Mouse (Mus musculus) neural tube, embryonic 11.5 days (tissue): ENCODE data around the gene Slc2a4. TPM values are rescaled to one million over a fixed set of nuclear protein-coding genes. Genes with fewer than 3 reads are reported as not detected.
A peak's percentile ranks its signal among the peaks of the same experiment; 100 is the strongest.

Experiments
- ATAC-seq: fragments of 200-750 bp; cut with Nextera tagmentation; 2 replicates; pipeline ENCODE4 v1.8.0; 2017; ENCODE audit warnings: moderate number of reproducible peaks, mild to moderate bottlenecking, moderate TSS enrichment, moderate library complexity; ENCODE audit not compliant: insufficient read depth, low FRiP score, low TSS enrichment
- DNase-seq: peaks from one replicate; pipeline ENCODE4 v3.0.0-alpha.2; 2015; ENCODE audit warnings: low spot score
- H3K27ac ChIP-seq: fragments of 300-500 bp; sonication (generic); 2 replicates; pipeline ENCODE4 v1.5.1; 2014; ENCODE audit warnings: low read depth, mild to moderate bottlenecking, low read length
- H3K27me3 ChIP-seq: fragments of 300-500 bp; sonication (generic); 2 replicates; pipeline ENCODE4 v1.6.1; 2014; ENCODE audit warnings: mild to moderate bottlenecking, low read length, mixed read lengths; ENCODE audit not compliant: control insufficient read depth, insufficient read depth
- H3K36me3 ChIP-seq: fragments of 300-500 bp; sonication (generic); 2 replicates; pipeline ENCODE4 v1.6.1; 2014; ENCODE audit warnings: mild to moderate bottlenecking, low read length, moderate library complexity, mixed read lengths; ENCODE audit not compliant: control insufficient read depth, insufficient read depth
- H3K4me1 ChIP-seq: fragments of 300-500 bp; sonication (generic); 2 replicates; pipeline ENCODE4 v1.6.1; 2014; ENCODE audit warnings: low read length, mixed read lengths; ENCODE audit not compliant: control insufficient read depth, insufficient read depth
- H3K4me2 ChIP-seq: fragments of 300-500 bp; sonication (generic); 2 replicates; pipeline ENCODE4 v1.6.1; 2014; ENCODE audit warnings: low read depth, mild to moderate bottlenecking, moderate library complexity
- H3K4me3 ChIP-seq: fragments of 300-500 bp; sonication (generic); 2 replicates; pipeline ENCODE4 v1.5.1; 2014; ENCODE audit warnings: low read depth, low read length
- H3K9ac ChIP-seq: fragments of 300-500 bp; sonication (generic); 2 replicates; pipeline ENCODE4 v1.6.1; 2014; ENCODE audit warnings: mild to moderate bottlenecking, low read length
- H3K9me3 ChIP-seq: fragments of 300-500 bp; sonication (generic); 2 replicates; pipeline ENCODE4 v1.6.1; 2016; ENCODE audit warnings: low read length; ENCODE audit not compliant: control insufficient read depth
- WGBS: fragments of 180-500 bp; shearing (Covaris S2); extraction: QIAGEN DNeasy Blood & Tissue Kit; methylation state at CpG from one replicate; pipeline ENCODE4 v1.1.7; 2014; 5-methylcytosine and 5-hydroxymethylcytosine counted together
- polyA plus RNA-seq: library from polyadenylated mRNA; unstranded; fragments of >200 nt; fragmentation: Nextera tagmentation; extraction: Ambion mirVana; gene quantifications from 2 replicates; pipeline ENCODE4 v1.2.1, GENCODE M21; 2014

The Slc2a4 gene
- polyA plus RNA-seq, 1 experiment from 2014 or later: 11.4 TPM

GRCm38 (mm10) chr11:69910177-69910576 is 37.8 kb downstream of the Slc2a4 start:
- H3K27ac ChIP-seq: no peak overlapping the region
- H3K4me3 ChIP-seq: no peak overlapping the region
- H3K4me2 ChIP-seq: no peak overlapping the region
- H3K4me1 ChIP-seq: peaks cover 14% of the 10 kb centered on the region
- H3K27me3 ChIP-seq: no peaks in the 10 kb centered on the region
- H3K9ac ChIP-seq: no peak overlapping the region
- WGBS: 97% methylated on average over 8 of the region's 8 CpGs
- peaks cover 54% of the 10 kb centered on the region for H3K36me3 ChIP-seq
- no peak for DNase-seq
- no peaks in the 10 kb centered on the region for H3K9me3 ChIP-seq
- ATAC-seq: no peak

- WGBS: 87% methylated on average over 5 of the region's 5 CpGs
Measured at GRCm38 (mm10) chr11:69909174-69909573, 38.8 kb downstream of the Slc2a4 start.

GRCm38 (mm10) chr11:69908645-69909044 is 39.3 kb downstream of the Slc2a4 start:
- no peak overlapping the region for H3K9ac ChIP-seq
- 95% methylated on average over 11 of the region's 11 CpGs for WGBS
- peaks cover 5% of the 10 kb centered on the region; the same call in 1 of the 2 replicates for H3K4me1 ChIP-seq
- no peak overlapping the region for H3K27ac ChIP-seq
- ATAC-seq: no peak
- no peak overlapping the region for H3K4me2 ChIP-seq
- no peaks in the 10 kb centered on the region for H3K9me3 ChIP-seq
- H3K4me3 ChIP-seq: no peak overlapping the region
- no peak for DNase-seq
- peaks cover 58% of the 10 kb centered on the region for H3K36me3 ChIP-seq
- H3K27me3 ChIP-seq: no peaks in the 10 kb centered on the region

More at GRCm38 (mm10) chr11:69909174-69909573, 38.8 kb downstream of the Slc2a4 start:
- H3K4me3 ChIP-seq: no peak overlapping the region
- H3K27ac ChIP-seq: no peak overlapping the region
- peaks cover 5% of the 10 kb centered on the region; the same call in 1 of the 2 replicates for H3K4me1 ChIP-seq
- no peak for ATAC-seq
- H3K27me3 ChIP-seq: no peaks in the 10 kb centered on the region
- H3K36me3 ChIP-seq: peaks cover 58% of the 10 kb centered on the region
- no peak for DNase-seq
- H3K4me2 ChIP-seq: no peak overlapping the region
- H3K9ac ChIP-seq: no peak overlapping the region
- no peaks in the 10 kb centered on the region for H3K9me3 ChIP-seq

DNA sequence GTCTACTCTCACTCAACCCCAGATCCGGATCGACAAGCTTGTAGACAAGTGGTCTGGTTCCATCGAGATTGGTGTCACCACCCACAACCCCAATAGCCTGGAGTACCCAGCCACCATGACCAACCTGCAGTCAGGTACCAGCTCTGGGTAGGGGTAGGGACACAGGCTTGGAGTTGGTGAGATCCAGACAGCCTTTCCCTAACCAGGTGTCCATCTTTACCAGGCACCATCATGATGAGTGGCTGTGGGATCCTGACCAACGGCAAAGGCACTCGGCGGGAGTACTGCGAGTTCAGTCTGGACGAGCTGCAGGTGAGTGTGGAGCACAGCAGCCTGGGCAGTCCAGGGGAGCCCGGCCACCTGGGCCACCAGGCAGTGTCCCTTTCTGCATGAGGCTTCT is 43.7 kb downstream of the Slc2a4 start:
- H3K4me2 ChIP-seq: no peak overlapping the region
- H3K9me3 ChIP-seq: no peaks in the 10 kb centered on the region
- peaks cover 10% of the 10 kb centered on the region for H3K4me1 ChIP-seq
- 95% methylated on average over 9 of the region's 9 CpGs for WGBS
- H3K36me3 ChIP-seq: peaks cover 39% of the 10 kb centered on the region
- no peak for ATAC-seq
- H3K27me3 ChIP-seq: no peaks in the 10 kb centered on the region
- DNase-seq: no peak
- H3K27ac ChIP-seq: no peak overlapping the region
- no peak overlapping the region for H3K4me3 ChIP-seq
- no peak overlapping the region for H3K9ac ChIP-seq

- DNase-seq: no peak
- ATAC-seq: no peak
- no peaks in the 10 kb centered on the region for H3K9me3 ChIP-seq
- 0 out of 2 replicates have a peak overlapping the region, but pooled peaks have one; percentile 98 for H3K9ac ChIP-seq
- H3K4me3 ChIP-seq: peak overlapping the region; percentile 96; the same call in 1 of the 2 replicates
- H3K36me3 ChIP-seq: peaks cover 31% of the 10 kb centered on the region
- no peak overlapping the region for H3K27ac ChIP-seq
- H3K27me3 ChIP-seq: no peaks in the 10 kb centered on the region
- WGBS: 90% methylated on average over 13 of the region's 13 CpGs
- peaks cover 10% of the 10 kb centered on the region for H3K4me1 ChIP-seq
- H3K4me2 ChIP-seq: peak overlapping the region; percentile 98
Measured at GRCm38 (mm10) chr11:69902972-69903371, 45.0 kb downstream of the Slc2a4 start.

DNA sequence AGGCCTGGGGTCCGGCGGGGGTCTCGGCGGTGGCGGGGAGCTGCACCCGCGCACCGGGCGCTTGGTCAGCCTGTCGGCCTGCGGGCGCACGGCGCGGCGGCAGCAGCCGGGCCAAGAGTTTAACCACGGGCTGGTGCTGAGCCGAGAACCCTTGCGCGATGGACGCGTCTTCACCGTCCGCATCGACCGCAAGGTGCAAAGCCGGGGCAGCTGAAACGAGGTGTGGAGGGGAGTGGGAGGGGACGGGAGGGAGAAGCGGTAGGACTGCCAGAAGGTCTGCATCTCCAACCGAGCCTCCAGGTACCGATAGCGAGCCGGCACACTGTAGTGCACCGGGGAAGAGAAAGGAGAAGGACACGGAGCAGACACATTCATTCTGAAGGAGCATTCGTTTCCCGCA is 46.0 kb downstream of the Slc2a4 start:
- Histone ChIP-seq H3K9me3 (no peaks in the 10 kb centered on the region), H3K36me3 (peaks cover 22% of the 10 kb centered on the region), H3K27ac (peak overlapping the region; percentile 95), H3K4me2 (peak overlapping the region; percentile 98), H3K27me3 (no peaks in the 10 kb centered on the region), H3K4me1 (peaks cover 10% of the 10 kb centered on the region), H3K9ac (peak overlapping the region; percentile 98), H3K4me3 (peak overlapping the region; percentile 96)
- DNase-seq (peak; percentile 23), ATAC-seq (no peak; the same call in 1 of the 2 replicates)
- under 1% methylated on average over 37 of the region's 39 CpGs for WGBS

- H3K4me3 ChIP-seq: peak overlapping the region; percentile 96
- no peaks in the 10 kb centered on the region for H3K9me3 ChIP-seq
- peaks cover 10% of the 10 kb centered on the region for H3K4me1 ChIP-seq
- peak overlapping the region; percentile 98 for H3K4me2 ChIP-seq
- H3K27me3 ChIP-seq: no peaks in the 10 kb centered on the region
- WGBS: under 1% methylated on average over 42 of the region's 42 CpGs
- peaks cover 16% of the 10 kb centered on the region for H3K36me3 ChIP-seq
- DNase-seq (peak; percentile 97), ATAC-seq (peak; percentile 72)
- peak overlapping the region; percentile 95 for H3K27ac ChIP-seq
- peak overlapping the region; percentile 98 for H3K9ac ChIP-seq
Measured at GRCm38 (mm10) chr11:69901406-69901846, 46.6 kb downstream of the Slc2a4 start.

- Histone ChIP-seq H3K4me1 (peaks cover 10% of the 10 kb centered on the region), H3K9me3 (no peaks in the 10 kb centered on the region), H3K27me3 (no peaks in the 10 kb centered on the region), H3K27ac (peak within 1 kb of the TSS; percentile 95), H3K4me2 (peak within 1 kb of the TSS; percentile 98), H3K36me3 (peaks cover 10% of the 10 kb centered on the region), H3K9ac (peak within 1 kb of the TSS; percentile 98), H3K4me3 (peak within 1 kb of the TSS; percentile 96)
- WGBS: under 1% methylated on average over 38 of the region's 38 CpGs
- peak; percentile 96 for ATAC-seq
- DNase-seq: peak; percentile 89
Measured at GRCm38 (mm10) chr11:69900471-69901405, 47.2 kb downstream of the Slc2a4 start, which contains the start of the genes 2810408A11Rik and Neurl4. Gene 2810408A11Rik (minus strand): TSS chr11:69900987. Gene Neurl4 (plus strand): TSS chr11:69901072.
